Mouse (Mus musculus): Measurements from ENCODE around the gene Hnrnpc. TPM values are rescaled to one million over a fixed set of nuclear protein-coding genes. Genes with fewer than 3 reads are reported as not detected.

The Hnrnpc gene
- polyA plus RNA-seq, 1 experiment, result 90.0 TPM

- no peaks in the 10 kb centered on the region for H3K27me3 ChIP-seq (replicated peaks; ENCODE audit: control insufficient read depth, insufficient read depth, low read length)
- no peaks in the 10 kb centered on the region for H3K36me3 ChIP-seq (ENCODE audit: control insufficient read depth, insufficient read depth, low read length)
- no peak for DNase-seq
- peaks cover 7% of the 10 kb centered on the region; the same call in 1 of the 2 replicates for H3K4me1 ChIP-seq (ENCODE audit: control insufficient read depth, insufficient read depth, low read length)
- no peak overlapping the region for H3K27ac ChIP-seq (ENCODE audit: insufficient read depth, low read depth, low read length)
- no peak overlapping the region for H3K4me3 ChIP-seq (ENCODE audit: insufficient read depth, low read depth, low read length)
- WGBS, result 92% methylated on average over 5 of the region's 5 CpGs
- TF ChIP-seq CTCF (conservative IDR thresholded peaks at IDR 0.05; ENCODE audit: insufficient read depth, insufficient read length, low read depth, low read length), result no peak
- TF ChIP-seq POLR2A (IDR thresholded peaks at IDR 0.05; ENCODE audit: low read depth, low read length), result no peak
These were observed 13.4 kb upstream of the Hnrnpc start for GRCm38 (mm10) chr14:52117241-52117640.

- DNase-seq, result no peak
- TF ChIP-seq CTCF (conservative IDR thresholded peaks at IDR 0.05; ENCODE audit: insufficient read depth, insufficient read length, low read depth, low read length) (no peak), POLR2A (IDR thresholded peaks at IDR 0.05; ENCODE audit: low read depth, low read length) (no peak)
- no peak overlapping the region for H3K27ac ChIP-seq (ENCODE audit: insufficient read depth, low read depth, low read length)
- peaks cover 7% of the 10 kb centered on the region; the same call in 1 of the 2 replicates for H3K4me1 ChIP-seq (ENCODE audit: control insufficient read depth, insufficient read depth, low read length)
- no peaks in the 10 kb centered on the region for H3K27me3 ChIP-seq (replicated peaks; ENCODE audit: control insufficient read depth, insufficient read depth, low read length)
- 54% methylated on average over 1 of the region's 1 CpGs for WGBS
- H3K36me3 ChIP-seq (ENCODE audit: control insufficient read depth, insufficient read depth, low read length), result no peaks in the 10 kb centered on the region
- H3K4me3 ChIP-seq (ENCODE audit: insufficient read depth, low read depth, low read length), result no peak overlapping the region
These were observed 10.3 kb upstream of the Hnrnpc start for GRCm38 (mm10) chr14:52114101-52114500.

GRCm38 (mm10) chr14:52110346-52110745 is 6.5 kb upstream of the Hnrnpc start, which contains the start of gene Rpgrip1:
Gene Rpgrip1, plus strand, starts transcription at chr14:52110704.
- TF ChIP-seq POLR2A (IDR thresholded peaks at IDR 0.05; ENCODE audit: low read depth, low read length) (no peak), CTCF (conservative IDR thresholded peaks at IDR 0.05; ENCODE audit: insufficient read depth, insufficient read length, low read depth, low read length) (no peak)
- no peaks in the 10 kb centered on the region for H3K4me1 ChIP-seq (ENCODE audit: control insufficient read depth, insufficient read depth, low read length)
- WGBS, result 93% methylated on average over 4 of the region's 4 CpGs
- no peak for DNase-seq
- no peaks in the 10 kb centered on the region for H3K27me3 ChIP-seq (replicated peaks; ENCODE audit: control insufficient read depth, insufficient read depth, low read length)
- no peak within 1 kb of the TSS for H3K27ac ChIP-seq (ENCODE audit: insufficient read depth, low read depth, low read length)
- no peaks in the 10 kb centered on the region for H3K36me3 ChIP-seq (ENCODE audit: control insufficient read depth, insufficient read depth, low read length)
- H3K4me3 ChIP-seq (ENCODE audit: insufficient read depth, low read depth, low read length), result no peak within 1 kb of the TSS

DNA sequence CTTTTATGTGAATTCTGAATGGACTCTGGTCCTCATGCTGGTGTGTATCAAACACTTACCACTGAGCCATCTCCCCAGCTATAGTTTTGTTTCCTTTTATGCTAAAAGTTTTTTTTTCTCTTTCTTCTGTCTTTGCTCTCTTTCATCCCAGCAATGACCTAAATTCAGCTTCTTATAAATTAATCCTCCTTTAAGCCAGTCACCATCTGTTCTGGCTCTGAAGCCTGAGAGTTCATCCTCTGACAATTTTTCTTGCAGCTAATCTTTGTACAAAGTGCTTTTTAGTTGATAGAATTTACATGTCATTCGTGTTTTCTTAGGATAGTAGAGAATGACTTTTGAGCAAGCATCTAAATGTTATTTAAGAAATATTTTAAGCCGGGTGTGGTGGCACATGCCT is 4.2 kb upstream of the Hnrnpc start:
- Histone ChIP-seq H3K27ac (ENCODE audit: insufficient read depth, low read depth, low read length) (no peak overlapping the region), H3K36me3 (ENCODE audit: control insufficient read depth, insufficient read depth, low read length) (no peaks in the 10 kb centered on the region), H3K4me3 (ENCODE audit: insufficient read depth, low read depth, low read length) (no peak overlapping the region), H3K27me3 (replicated peaks; ENCODE audit: control insufficient read depth, insufficient read depth, low read length) (no peaks in the 10 kb centered on the region), H3K4me1 (ENCODE audit: control insufficient read depth, insufficient read depth, low read length) (no peaks in the 10 kb centered on the region; the same call in 1 of the 2 replicates)
- TF ChIP-seq POLR2A (IDR thresholded peaks at IDR 0.05; ENCODE audit: low read depth, low read length), result no peak
- TF ChIP-seq CTCF (conservative IDR thresholded peaks at IDR 0.05; ENCODE audit: insufficient read depth, insufficient read length, low read depth, low read length), result no peak
- 87% methylated on average over 2 of the region's 2 CpGs for WGBS
- DNase-seq, result no peak

GRCm38 (mm10) chr14:52106741-52107140 is 2.9 kb upstream of the Hnrnpc start:
- no peak overlapping the region for H3K4me3 ChIP-seq (ENCODE audit: insufficient read depth, low read depth, low read length)
- WGBS, result 20% methylated on average over 10 of the region's 10 CpGs
- no peaks in the 10 kb centered on the region for H3K36me3 ChIP-seq (ENCODE audit: control insufficient read depth, insufficient read depth, low read length)
- no peaks in the 10 kb centered on the region for H3K27me3 ChIP-seq (replicated peaks; ENCODE audit: control insufficient read depth, insufficient read depth, low read length)
- peak; percentile 58 for DNase-seq
- peak overlapping the region; percentile 84 for H3K27ac ChIP-seq (ENCODE audit: insufficient read depth, low read depth, low read length)
- TF ChIP-seq CTCF (conservative IDR thresholded peaks at IDR 0.05; ENCODE audit: insufficient read depth, insufficient read length, low read depth, low read length), result no peak
- TF ChIP-seq POLR2A (IDR thresholded peaks at IDR 0.05; ENCODE audit: low read depth, low read length), result no peak
- H3K4me1 ChIP-seq (ENCODE audit: control insufficient read depth, insufficient read depth, low read length), result peaks cover under 1% of the 10 kb centered on the region; the same call in 1 of the 2 replicates

- H3K36me3 ChIP-seq (ENCODE audit: control insufficient read depth, insufficient read depth, low read length), result no peaks in the 10 kb centered on the region
- H3K4me1 ChIP-seq (ENCODE audit: control insufficient read depth, insufficient read depth, low read length), result peaks cover 9% of the 10 kb centered on the region
- WGBS, result 52% methylated on average over 2 of the region's 2 CpGs
- H3K4me3 ChIP-seq (ENCODE audit: insufficient read depth, low read depth, low read length), result no peak overlapping the region
- H3K27me3 ChIP-seq (replicated peaks; ENCODE audit: control insufficient read depth, insufficient read depth, low read length), result no peaks in the 10 kb centered on the region
- H3K27ac ChIP-seq (ENCODE audit: insufficient read depth, low read depth, low read length), result no peak overlapping the region
- TF ChIP-seq CTCF (conservative IDR thresholded peaks at IDR 0.05; ENCODE audit: insufficient read depth, insufficient read length, low read depth, low read length), result no peak
- peak; percentile 15 for DNase-seq
These were observed 1.5 kb upstream of the Hnrnpc start for GRCm38 (mm10) chr14:52105308-52105707.

DNA sequence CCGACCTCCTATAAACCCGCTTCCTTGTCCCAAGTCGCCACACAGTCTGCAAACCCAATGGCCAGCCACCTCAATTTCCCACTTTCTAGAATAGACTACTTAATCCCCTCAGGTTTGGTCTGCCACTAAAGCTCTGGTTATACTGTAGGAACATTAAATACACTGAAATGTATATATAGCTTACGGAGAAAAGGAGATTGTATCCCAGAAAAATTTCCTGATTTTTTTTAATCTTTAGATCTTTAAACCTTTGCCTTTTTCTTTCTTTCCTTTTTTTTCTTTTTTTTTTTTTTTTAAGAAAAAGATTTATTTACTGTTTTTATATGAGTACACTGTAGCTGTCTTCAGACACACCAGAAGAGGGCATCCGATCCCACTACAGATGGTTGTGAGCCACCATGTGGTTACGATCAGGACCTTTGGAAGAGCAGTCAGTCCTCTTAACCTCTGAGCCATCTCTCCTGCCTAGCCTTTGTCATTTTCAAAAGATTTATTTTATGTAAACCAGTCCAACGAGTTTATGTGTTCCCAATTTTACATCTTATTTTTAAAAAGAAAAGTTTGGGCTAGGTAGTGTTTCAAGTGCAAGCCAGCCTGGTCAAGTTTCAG is 953 bp upstream of the Hnrnpc start:
- WGBS, result 27% methylated on average over 7 of the region's 7 CpGs
- H3K4me1 ChIP-seq (ENCODE audit: control insufficient read depth, insufficient read depth, low read length), result peaks cover 9% of the 10 kb centered on the region
- H3K27me3 ChIP-seq (replicated peaks; ENCODE audit: control insufficient read depth, insufficient read depth, low read length), result no peaks in the 10 kb centered on the region
- peak overlapping the region; percentile 91 for H3K27ac ChIP-seq (ENCODE audit: insufficient read depth, low read depth, low read length)
- H3K36me3 ChIP-seq (ENCODE audit: control insufficient read depth, insufficient read depth, low read length), result no peaks in the 10 kb centered on the region
- DNase-seq, result peak; percentile 22
- 0 out of 2 replicates have a peak, but pooled peaks have one; percentile 9 for TF ChIP-seq CTCF (conservative IDR thresholded peaks at IDR 0.05; ENCODE audit: insufficient read depth, insufficient read length, low read depth, low read length)
- TF ChIP-seq POLR2A (IDR thresholded peaks at IDR 0.05; ENCODE audit: low read depth, low read length), result no peak
- H3K4me3 ChIP-seq (ENCODE audit: insufficient read depth, low read depth, low read length), result peak overlapping the region; percentile 50
